Mouse (Mus musculus): Measurements from ENCODE around the gene 1700019D03Rik. TPM values are rescaled to one million over a fixed set of nuclear protein-coding genes. Genes with fewer than 3 reads are reported as not detected.

Gene 1700019D03Rik
- polyA plus RNA-seq, 1 experiment from 2014 or later: 2.8 TPM

DNA sequence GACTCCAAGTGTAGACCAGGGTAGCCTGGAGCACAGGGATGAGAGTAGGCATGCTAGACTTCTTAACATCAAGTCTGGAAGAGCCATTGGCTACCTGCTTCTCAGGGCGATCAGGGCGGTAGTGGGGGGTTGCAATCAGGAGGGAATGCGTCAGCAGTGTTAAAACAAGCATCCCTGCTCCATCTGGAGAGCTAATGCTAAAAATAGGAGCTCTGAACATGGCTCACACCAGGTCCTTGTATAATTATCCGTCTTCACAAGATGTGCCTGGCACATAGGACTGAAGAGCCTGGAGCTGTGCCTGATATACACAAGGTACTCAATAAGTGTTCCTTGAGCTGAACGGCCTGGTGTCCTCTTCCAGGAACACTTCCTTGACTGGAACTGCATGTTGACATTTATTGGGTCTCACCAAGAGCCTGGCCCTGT is 17.5 kb upstream of the 1700019D03Rik start:
- H3K27me3 ChIP-seq (ENCODE audit: control insufficient read depth, insufficient read depth, low read length): no peaks in the 10 kb centered on the region
- WGBS: 85% methylated on average over 5 of the region's 5 CpGs

DNA sequence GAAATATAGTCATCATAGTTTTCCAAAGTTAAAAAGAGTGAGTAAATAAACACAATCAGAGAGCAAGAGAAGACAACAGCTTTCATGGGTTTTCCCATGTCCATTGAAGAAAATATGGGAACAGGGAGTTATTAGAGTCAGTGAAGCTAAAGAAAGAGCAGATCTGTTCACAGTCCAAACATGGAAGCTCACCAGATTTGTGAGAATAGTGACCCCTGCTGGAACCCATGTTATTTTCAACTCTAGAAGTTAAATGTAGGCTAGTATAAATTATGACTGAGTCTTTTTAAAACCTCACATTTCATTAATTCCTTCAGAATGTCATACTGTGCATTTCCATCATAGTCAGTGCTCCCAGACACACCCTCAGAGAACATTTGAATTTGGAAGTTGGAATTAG is 12.6 kb upstream of the 1700019D03Rik start:
- Histone ChIP-seq H3K9me3 (ENCODE audit: control insufficient read depth, low read length) (no peaks in the 10 kb centered on the region), H3K27me3 (ENCODE audit: control insufficient read depth, insufficient read depth, low read length) (no peaks in the 10 kb centered on the region), H3K4me2 (ENCODE audit: low read depth, low read length, severe bottlenecking) (no peak overlapping the region), H3K27ac (ENCODE audit: low read depth, low read length) (no peak overlapping the region), H3K9ac (ENCODE audit: low read length) (no peak overlapping the region), H3K4me3 (ENCODE audit: low read depth, low read length) (no peak overlapping the region), H3K36me3 (ENCODE audit: control insufficient read depth, insufficient read depth, low read length) (no peaks in the 10 kb centered on the region), H3K4me1 (replicated peaks; ENCODE audit: control insufficient read depth, insufficient read depth, low read length) (no peaks in the 10 kb centered on the region)
- DNase-seq (ENCODE audit: low spot score) (no peak), ATAC-seq (replicated peaks; ENCODE audit: low FRiP score) (no peak)

More for the DNA sequence above, 17.5 kb upstream of the 1700019D03Rik start:
- Histone ChIP-seq H3K9me3 (ENCODE audit: control insufficient read depth, low read length) (no peaks in the 10 kb centered on the region), H3K9ac (ENCODE audit: low read length) (no peak overlapping the region), H3K4me2 (ENCODE audit: low read depth, low read length, severe bottlenecking) (no peak overlapping the region), H3K27ac (ENCODE audit: low read depth, low read length) (no peak overlapping the region), H3K4me1 (replicated peaks; ENCODE audit: control insufficient read depth, insufficient read depth, low read length) (no peaks in the 10 kb centered on the region), H3K36me3 (ENCODE audit: control insufficient read depth, insufficient read depth, low read length) (no peaks in the 10 kb centered on the region), H3K4me3 (ENCODE audit: low read depth, low read length) (no peak overlapping the region)
- DNase-seq (ENCODE audit: low spot score): no peak
- no peak for ATAC-seq (replicated peaks; ENCODE audit: low FRiP score)

DNA sequence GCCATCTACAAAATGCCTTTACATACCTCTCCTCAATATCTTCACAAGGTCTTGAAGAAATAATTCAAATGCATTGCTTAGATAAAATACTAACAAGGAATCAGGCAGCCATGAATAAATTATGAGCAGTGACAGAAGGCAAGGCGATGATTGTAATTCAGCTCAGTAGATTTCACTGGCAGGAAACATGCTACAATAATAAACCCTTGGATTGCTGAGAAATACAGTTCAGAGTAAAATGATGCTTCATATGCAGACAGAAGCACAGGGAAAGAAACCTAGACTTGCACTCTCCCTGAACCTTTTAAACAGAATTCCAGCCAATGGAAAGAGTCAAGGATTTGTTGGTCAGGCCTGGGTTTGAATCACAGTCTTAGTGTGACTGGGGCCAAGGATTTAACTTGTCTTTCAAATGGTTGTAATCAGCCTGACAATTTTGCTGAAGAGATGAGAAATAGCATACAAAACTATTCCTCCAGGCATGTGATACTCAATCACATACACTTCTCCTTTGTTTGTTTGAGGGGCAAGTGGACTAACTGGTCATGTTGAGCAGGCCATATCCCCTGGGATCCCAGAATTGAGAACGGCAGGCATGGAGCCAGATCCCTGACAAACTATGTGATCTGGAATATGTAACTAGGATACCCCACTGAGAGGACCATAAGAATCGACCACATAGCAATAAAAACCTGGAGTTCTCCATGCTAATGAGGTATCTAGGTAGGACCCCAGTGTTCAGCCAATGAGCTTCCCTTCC is 1.1 kb downstream of the 1700019D03Rik start:
- no peaks in the 10 kb centered on the region for H3K4me1 ChIP-seq (replicated peaks; ENCODE audit: control insufficient read depth, insufficient read depth, low read length)
- ATAC-seq (replicated peaks; ENCODE audit: low FRiP score) (no peak), DNase-seq (ENCODE audit: low spot score) (no peak)
- no peaks in the 10 kb centered on the region for H3K9me3 ChIP-seq (ENCODE audit: control insufficient read depth, low read length)
- no peak overlapping the region for H3K9ac ChIP-seq (ENCODE audit: low read length)
- H3K27me3 ChIP-seq (ENCODE audit: control insufficient read depth, insufficient read depth, low read length): no peaks in the 10 kb centered on the region
- 79% methylated on average over 3 of the region's 3 CpGs for WGBS
- no peak overlapping the region for H3K4me3 ChIP-seq (ENCODE audit: low read depth, low read length)
- H3K36me3 ChIP-seq (ENCODE audit: control insufficient read depth, insufficient read depth, low read length): no peaks in the 10 kb centered on the region
- H3K4me2 ChIP-seq (ENCODE audit: low read depth, low read length, severe bottlenecking): no peak overlapping the region
- no peak overlapping the region for H3K27ac ChIP-seq (ENCODE audit: low read depth, low read length)

DNA sequence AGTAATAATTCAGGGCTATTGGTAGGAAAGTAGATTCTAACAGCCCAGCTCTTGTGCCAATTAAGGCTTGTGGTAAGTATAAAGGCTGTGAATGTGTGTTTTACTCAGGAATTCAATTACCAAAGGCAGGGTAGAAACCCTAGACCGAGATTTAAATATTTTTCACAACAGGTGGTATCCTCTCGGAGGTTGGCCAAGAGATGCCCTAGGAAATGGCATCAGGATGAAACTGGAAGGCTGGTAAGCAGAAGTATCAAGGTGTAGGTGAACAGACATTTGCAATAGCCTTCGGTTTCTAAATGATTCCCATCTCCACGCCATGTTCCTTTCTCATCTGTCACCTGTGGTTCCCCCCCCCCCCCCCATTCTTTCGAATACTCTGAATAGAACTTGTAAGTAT is 4.4 kb downstream of the 1700019D03Rik start:
- WGBS: 52% methylated on average over 5 of the region's 5 CpGs
- ATAC-seq (replicated peaks; ENCODE audit: low FRiP score) (peak; percentile 27; the same call in 1 of the 2 replicates), DNase-seq (ENCODE audit: low spot score) (no peak)
- Histone ChIP-seq H3K4me1 (replicated peaks; ENCODE audit: control insufficient read depth, insufficient read depth, low read length) (no peaks in the 10 kb centered on the region), H3K27me3 (ENCODE audit: control insufficient read depth, insufficient read depth, low read length) (no peaks in the 10 kb centered on the region), H3K36me3 (ENCODE audit: control insufficient read depth, insufficient read depth, low read length) (no peaks in the 10 kb centered on the region), H3K4me3 (ENCODE audit: low read depth, low read length) (no peak overlapping the region), H3K4me2 (ENCODE audit: low read depth, low read length, severe bottlenecking) (no peak overlapping the region), H3K9me3 (ENCODE audit: control insufficient read depth, low read length) (no peaks in the 10 kb centered on the region), H3K9ac (ENCODE audit: low read length) (no peak overlapping the region), H3K27ac (ENCODE audit: low read depth, low read length) (no peak overlapping the region)

DNA sequence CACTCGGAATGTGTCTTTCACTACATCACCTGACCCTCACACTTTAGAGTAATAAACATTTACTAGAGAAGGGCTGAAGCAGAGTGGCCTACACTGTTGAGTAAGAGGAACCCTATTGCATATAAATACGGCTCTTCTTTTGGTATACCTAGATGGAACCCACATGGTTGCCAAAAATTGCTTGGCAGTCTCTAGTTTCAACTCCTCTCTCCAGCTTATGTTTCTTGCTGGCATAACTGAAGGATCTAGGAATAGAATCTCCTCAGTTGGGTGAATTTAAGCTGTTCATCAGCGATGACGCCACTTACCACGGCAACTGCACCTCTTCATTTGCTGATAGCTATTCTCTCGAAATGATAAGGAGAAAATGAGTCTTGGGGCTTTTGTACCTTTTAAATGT is 5.3 kb downstream of the 1700019D03Rik start:
- H3K9me3 ChIP-seq (ENCODE audit: control insufficient read depth, low read length): no peaks in the 10 kb centered on the region
- no peaks in the 10 kb centered on the region for H3K27me3 ChIP-seq (ENCODE audit: control insufficient read depth, insufficient read depth, low read length)
- DNase-seq (ENCODE audit: low spot score) (no peak), ATAC-seq (replicated peaks; ENCODE audit: low FRiP score) (no peak)
- H3K27ac ChIP-seq (ENCODE audit: low read depth, low read length): no peak overlapping the region
- WGBS: 91% methylated on average over 6 of the region's 6 CpGs
- no peaks in the 10 kb centered on the region for H3K4me1 ChIP-seq (replicated peaks; ENCODE audit: control insufficient read depth, insufficient read depth, low read length)
- no peak overlapping the region for H3K4me3 ChIP-seq (ENCODE audit: low read depth, low read length)
- no peak overlapping the region for H3K9ac ChIP-seq (ENCODE audit: low read length)
- H3K36me3 ChIP-seq (ENCODE audit: control insufficient read depth, insufficient read depth, low read length): no peaks in the 10 kb centered on the region
- H3K4me2 ChIP-seq (ENCODE audit: low read depth, low read length, severe bottlenecking): no peak overlapping the region

DNA sequence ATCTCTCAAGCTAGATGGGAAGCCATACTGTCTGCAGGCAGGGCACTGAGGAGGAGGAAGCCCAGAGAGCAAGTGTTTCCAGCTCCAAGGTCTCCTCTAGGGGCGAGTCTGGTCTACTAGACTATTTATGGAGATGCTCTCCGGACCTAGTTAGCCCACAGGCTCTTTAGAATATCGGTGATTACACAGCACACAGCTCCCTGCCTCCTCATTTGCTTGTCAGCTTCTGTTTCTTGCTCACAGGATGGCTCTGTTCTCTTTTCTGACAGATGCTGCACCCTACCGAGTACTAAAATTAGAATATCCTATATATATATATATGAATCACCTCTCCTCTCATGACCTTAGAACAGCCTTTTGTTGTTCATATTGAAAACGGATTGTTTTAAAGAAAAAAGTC is 33.3 kb downstream of the 1700019D03Rik start:
- no peaks in the 10 kb centered on the region for H3K36me3 ChIP-seq (ENCODE audit: control insufficient read depth, insufficient read depth, low read length)
- 81% methylated on average over 5 of the region's 5 CpGs for WGBS
- H3K27ac ChIP-seq (ENCODE audit: low read depth, low read length): no peak overlapping the region
- no peaks in the 10 kb centered on the region for H3K4me1 ChIP-seq (replicated peaks; ENCODE audit: control insufficient read depth, insufficient read depth, low read length)
- H3K9me3 ChIP-seq (ENCODE audit: control insufficient read depth, low read length): no peaks in the 10 kb centered on the region
- no peaks in the 10 kb centered on the region for H3K27me3 ChIP-seq (ENCODE audit: control insufficient read depth, insufficient read depth, low read length)
- no peak overlapping the region for H3K4me3 ChIP-seq (ENCODE audit: low read depth, low read length)
- no peak for ATAC-seq (replicated peaks; ENCODE audit: low FRiP score)
- no peak overlapping the region for H3K9ac ChIP-seq (ENCODE audit: low read length)
- H3K4me2 ChIP-seq (ENCODE audit: low read depth, low read length, severe bottlenecking): no peak overlapping the region
- no peak for DNase-seq (ENCODE audit: low spot score)

DNA sequence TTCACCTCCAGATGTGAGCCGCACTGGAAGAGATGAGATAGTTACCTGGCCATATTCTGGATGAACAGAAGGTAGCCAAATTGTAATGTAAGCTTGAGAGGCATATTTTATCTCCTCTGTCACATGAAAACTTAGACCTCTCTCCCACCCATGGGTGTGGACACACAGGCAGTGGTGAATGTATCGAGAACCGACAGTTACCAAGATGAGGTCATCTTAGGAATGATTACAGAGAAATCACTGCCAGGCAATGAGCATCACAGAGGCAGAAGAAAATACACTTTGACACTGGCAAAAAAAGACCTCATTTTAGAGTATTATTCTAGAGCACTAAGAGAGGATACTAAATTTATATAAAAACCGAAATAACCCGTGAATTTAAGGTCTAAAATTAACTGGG is 46.8 kb downstream of the 1700019D03Rik start:
- Histone ChIP-seq H3K4me1 (replicated peaks; ENCODE audit: control insufficient read depth, insufficient read depth, low read length) (no peaks in the 10 kb centered on the region), H3K4me2 (ENCODE audit: low read depth, low read length, severe bottlenecking) (no peak overlapping the region), H3K27ac (ENCODE audit: low read depth, low read length) (no peak overlapping the region), H3K9me3 (ENCODE audit: control insufficient read depth, low read length) (no peaks in the 10 kb centered on the region), H3K9ac (ENCODE audit: low read length) (no peak overlapping the region), H3K4me3 (ENCODE audit: low read depth, low read length) (no peak overlapping the region), H3K36me3 (ENCODE audit: control insufficient read depth, insufficient read depth, low read length) (no peaks in the 10 kb centered on the region), H3K27me3 (ENCODE audit: control insufficient read depth, insufficient read depth, low read length) (no peaks in the 10 kb centered on the region)
- 83% methylated on average over 5 of the region's 5 CpGs for WGBS
- no peak for DNase-seq (ENCODE audit: low spot score)
- ATAC-seq (replicated peaks; ENCODE audit: low FRiP score): no peak

DNA sequence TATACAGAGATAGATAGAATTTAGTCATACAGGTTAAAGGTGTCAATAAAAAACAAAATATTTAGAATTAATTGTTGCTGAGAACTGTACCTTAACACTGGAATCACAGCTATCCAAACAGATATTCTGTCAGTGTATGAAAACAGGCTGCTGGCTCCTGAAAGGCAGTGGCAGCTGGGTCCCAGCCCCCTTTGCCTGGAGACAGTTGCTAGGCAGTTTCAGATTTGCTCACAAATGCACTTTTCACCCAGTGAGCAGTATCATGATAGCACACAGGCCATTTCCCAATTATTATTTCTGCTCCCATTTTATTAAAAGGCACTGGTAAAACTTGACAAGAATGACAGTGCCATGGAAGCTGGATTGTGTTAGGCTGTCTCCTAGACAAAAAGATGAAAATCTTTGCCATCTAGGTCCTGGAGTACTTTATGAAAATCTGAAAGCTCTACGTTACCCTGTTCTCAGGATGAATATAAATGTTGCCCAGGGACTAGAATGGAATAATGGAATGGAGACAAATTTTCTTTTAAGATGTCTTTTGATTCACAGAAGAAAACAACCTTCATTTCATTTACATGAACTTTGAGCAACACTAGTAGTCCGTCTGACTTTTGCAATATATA is 48.0 kb downstream of the 1700019D03Rik start:
- H3K4me3 ChIP-seq (ENCODE audit: low read depth, low read length): no peak overlapping the region
- DNase-seq (ENCODE audit: low spot score) (no peak), ATAC-seq (replicated peaks; ENCODE audit: low FRiP score) (no peak; the same call in 1 of the 2 replicates)
- 81% methylated on average over 2 of the region's 2 CpGs for WGBS
- H3K9ac ChIP-seq (ENCODE audit: low read length): no peak overlapping the region
- no peaks in the 10 kb centered on the region for H3K27me3 ChIP-seq (ENCODE audit: control insufficient read depth, insufficient read depth, low read length)
- no peak overlapping the region for H3K4me2 ChIP-seq (ENCODE audit: low read depth, low read length, severe bottlenecking)
- no peaks in the 10 kb centered on the region for H3K36me3 ChIP-seq (ENCODE audit: control insufficient read depth, insufficient read depth, low read length)
- no peaks in the 10 kb centered on the region for H3K9me3 ChIP-seq (ENCODE audit: control insufficient read depth, low read length)
- no peak overlapping the region for H3K27ac ChIP-seq (ENCODE audit: low read depth, low read length)
- H3K4me1 ChIP-seq (replicated peaks; ENCODE audit: control insufficient read depth, insufficient read depth, low read length): no peaks in the 10 kb centered on the region

DNA sequence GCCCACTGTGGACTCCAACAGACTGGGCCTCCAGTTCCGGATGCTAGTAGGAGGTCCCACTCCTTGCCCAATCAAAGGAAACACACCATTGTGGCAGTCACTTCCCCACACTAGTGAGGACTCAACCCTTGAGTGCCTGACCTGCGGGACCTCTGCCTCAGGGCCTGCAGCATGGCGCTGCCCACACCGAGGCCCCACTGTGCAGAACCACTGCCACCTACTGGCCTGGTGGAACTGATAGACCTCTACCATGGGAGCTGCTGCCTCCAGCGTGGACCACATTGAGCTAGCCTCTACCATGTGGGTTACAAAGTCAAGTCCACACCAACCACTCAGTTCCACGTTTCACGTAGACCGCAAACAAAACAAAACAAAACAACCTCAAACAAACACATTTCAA is 55.4 kb downstream of the 1700019D03Rik start:
- Histone ChIP-seq H3K4me3 (ENCODE audit: low read depth, low read length) (no peak overlapping the region), H3K27ac (ENCODE audit: low read depth, low read length) (no peak overlapping the region), H3K4me2 (ENCODE audit: low read depth, low read length, severe bottlenecking) (no peak overlapping the region), H3K9ac (ENCODE audit: low read length) (no peak overlapping the region), H3K9me3 (ENCODE audit: control insufficient read depth, low read length) (no peaks in the 10 kb centered on the region), H3K27me3 (ENCODE audit: control insufficient read depth, insufficient read depth, low read length) (no peaks in the 10 kb centered on the region), H3K36me3 (ENCODE audit: control insufficient read depth, insufficient read depth, low read length) (no peaks in the 10 kb centered on the region), H3K4me1 (replicated peaks; ENCODE audit: control insufficient read depth, insufficient read depth, low read length) (no peaks in the 10 kb centered on the region)
- ATAC-seq (replicated peaks; ENCODE audit: low FRiP score): no peak
- 67% methylated on average over 8 of the region's 8 CpGs for WGBS
- DNase-seq (ENCODE audit: low spot score): no peak
